Mouse (Mus musculus): ENCODE measurements at regions not wholly inside any gene's neighbourhood (a gene's known extent, or its start where the extent isn't known, plus 50 kb on each side); places are given as distances from the start of the nearest gene placed in this dataset.
"Not testable (repeated sequence)": the region's sequence is repeated elsewhere in the genome, so short reads cannot be mapped to it uniquely, and the experiment has no call there.

DNA sequence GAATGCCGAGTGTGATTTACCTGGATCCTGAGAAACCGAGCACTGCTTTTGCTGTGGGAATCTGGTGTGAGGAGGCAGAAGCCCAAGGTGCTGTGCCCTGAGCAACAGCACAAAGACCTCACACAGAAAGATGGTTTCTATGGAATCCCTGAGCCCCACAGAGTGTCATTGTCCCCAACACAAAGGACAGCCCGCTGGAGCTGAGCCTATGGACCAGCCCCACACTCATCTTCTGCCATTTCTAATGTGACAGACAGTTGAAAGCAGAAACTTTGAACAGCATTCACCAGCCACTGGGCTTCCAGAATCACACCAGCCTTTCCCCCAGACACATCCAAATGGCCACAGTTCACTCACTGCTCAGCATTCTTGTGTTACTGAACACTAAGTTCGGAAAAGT, 171.5 kb upstream of the A430005L14Rik start:
- Histone ChIP-seq H3K27me3 (no peaks in the 10 kb centered on the region), H3K27ac (no peak overlapping the region), H3K4me1 (no peaks in the 10 kb centered on the region), H3K9me3 (no peaks in the 10 kb centered on the region), H3K4me2 (no peak overlapping the region), H3K4me3 (no peak overlapping the region), H3K9ac (no peak overlapping the region), H3K36me3 (no peaks in the 10 kb centered on the region)
- WGBS = 84% methylated on average over 4 of the region's 4 CpGs
- ATAC-seq (ENCODE audit: borderline replicate concordance, extremely low read depth, low FRiP score, low TSS enrichment) = no peak

DNA sequence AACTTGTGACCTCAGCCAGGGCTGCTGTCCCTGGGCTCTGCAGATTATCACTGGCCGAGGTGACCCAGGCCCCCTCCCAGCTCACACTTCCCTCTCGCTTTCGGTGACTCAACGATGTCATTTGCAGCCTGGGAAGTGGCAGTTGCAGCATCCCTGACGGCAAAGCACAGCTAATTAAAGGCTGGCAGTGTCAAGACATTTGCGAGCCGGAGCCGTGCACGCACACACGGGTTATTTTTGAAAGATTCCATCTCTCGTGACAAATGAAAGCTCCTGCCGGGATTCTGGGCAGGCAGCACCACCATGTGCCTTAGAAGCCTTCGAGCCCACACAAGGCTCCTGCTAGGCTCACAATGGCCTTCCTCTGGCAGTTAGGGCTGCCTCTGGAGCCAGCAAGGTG, 164.7 kb upstream of the A430005L14Rik start:
- H3K27ac ChIP-seq = no peak overlapping the region
- H3K36me3 ChIP-seq = no peaks in the 10 kb centered on the region
- ATAC-seq (ENCODE audit: borderline replicate concordance, extremely low read depth, low FRiP score, low TSS enrichment) = no peak
- H3K9ac ChIP-seq = no peak overlapping the region
- H3K4me3 ChIP-seq = no peak overlapping the region
- WGBS = 47% methylated on average over 13 of the region's 13 CpGs
- no peak overlapping the region for H3K4me2 ChIP-seq
- no peaks in the 10 kb centered on the region for H3K27me3 ChIP-seq
- H3K9me3 ChIP-seq = no peaks in the 10 kb centered on the region
- H3K4me1 ChIP-seq = no peaks in the 10 kb centered on the region

DNA sequence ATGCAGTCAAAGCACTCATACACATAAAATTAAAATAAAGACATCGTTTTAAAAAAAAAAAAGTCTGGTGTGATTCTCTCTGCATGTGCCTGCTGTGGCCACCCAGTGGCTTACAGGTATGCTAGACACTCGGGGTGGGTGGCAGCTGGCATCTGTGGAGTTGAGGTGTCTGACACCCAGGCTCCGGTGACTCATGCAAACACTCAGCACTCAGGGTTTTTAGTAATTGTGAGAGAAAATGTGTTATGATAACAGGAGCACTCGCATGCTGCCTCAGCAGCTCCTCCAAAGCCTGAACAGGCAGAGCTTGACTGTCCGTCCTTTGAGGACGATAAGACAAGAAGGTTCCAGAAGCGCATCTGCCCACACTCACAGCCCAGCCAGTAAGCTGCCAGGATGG, 159.0 kb upstream of the A430005L14Rik start:
- Histone ChIP-seq H3K9ac (no peak overlapping the region), H3K4me1 (no peaks in the 10 kb centered on the region), H3K27ac (no peak overlapping the region), H3K36me3 (no peaks in the 10 kb centered on the region), H3K4me3 (no peak overlapping the region), H3K4me2 (no peak overlapping the region), H3K9me3 (no peaks in the 10 kb centered on the region), H3K27me3 (no peaks in the 10 kb centered on the region)
- 62% methylated on average over 7 of the region's 7 CpGs for WGBS
- ATAC-seq (ENCODE audit: borderline replicate concordance, extremely low read depth, low FRiP score, low TSS enrichment) = no peak

DNA sequence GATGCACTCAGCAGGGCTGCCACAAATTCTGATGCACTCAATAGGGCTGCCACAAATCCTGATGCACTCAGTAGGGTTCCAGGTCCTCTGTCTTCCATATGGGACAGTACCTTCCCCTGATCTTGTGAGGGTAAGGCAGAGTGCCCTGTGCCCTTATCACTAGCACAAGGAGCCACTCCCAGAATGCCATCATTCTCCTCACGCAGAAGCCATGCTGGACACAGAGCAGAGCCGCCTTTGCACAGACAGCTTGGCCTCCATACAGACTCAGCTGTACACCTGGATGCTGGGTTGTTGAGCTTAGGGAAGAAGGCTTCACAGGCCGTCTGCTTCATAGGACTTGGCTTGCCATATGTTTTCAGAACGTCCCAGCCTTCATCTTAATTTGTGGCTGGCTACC, 151.3 kb upstream of the A430005L14Rik start:
- Histone ChIP-seq H3K4me1 (no peaks in the 10 kb centered on the region), H3K9me3 (no peaks in the 10 kb centered on the region), H3K36me3 (no peaks in the 10 kb centered on the region), H3K27me3 (no peaks in the 10 kb centered on the region; the same call in 1 of the 2 replicates), H3K27ac (no peak overlapping the region), H3K9ac (no peak overlapping the region), H3K4me3 (no peak overlapping the region), H3K4me2 (0 out of 2 replicates have a peak overlapping the region, but pooled peaks have one; percentile 24)
- WGBS = 19% methylated on average over 4 of the region's 4 CpGs
- no peak for ATAC-seq (ENCODE audit: borderline replicate concordance, extremely low read depth, low FRiP score, low TSS enrichment)

DNA sequence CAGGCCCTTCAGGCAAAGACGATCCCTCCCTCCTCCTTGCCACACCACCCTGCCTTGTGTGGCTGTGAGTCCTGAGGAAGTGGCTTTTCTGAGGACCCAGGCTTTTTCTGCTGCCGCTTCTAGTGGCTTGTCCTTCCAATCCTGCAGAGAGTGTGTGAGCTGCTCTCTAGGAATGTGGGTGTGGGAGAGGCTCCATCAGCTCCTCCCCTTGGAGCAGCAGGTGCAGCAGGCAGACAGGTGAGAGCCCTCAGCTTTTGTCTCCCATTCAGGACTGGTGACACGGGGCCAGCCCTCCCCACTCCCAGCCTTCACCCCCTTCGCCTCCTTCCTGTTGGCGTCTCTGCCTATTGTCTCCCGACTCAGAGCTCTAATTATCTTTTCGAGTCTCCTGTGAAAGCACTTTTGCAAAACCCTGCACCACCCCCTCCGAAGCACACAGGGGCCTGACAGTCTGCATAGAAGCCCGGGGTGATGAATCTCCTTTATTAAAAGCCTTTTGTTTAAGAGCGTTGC, 150.8 kb upstream of the A430005L14Rik start:
- H3K4me3 ChIP-seq = no peak overlapping the region
- H3K27ac ChIP-seq = no peak overlapping the region
- H3K27me3 ChIP-seq = no peaks in the 10 kb centered on the region; the same call in 1 of the 2 replicates
- H3K9ac ChIP-seq = no peak overlapping the region
- H3K4me1 ChIP-seq = no peaks in the 10 kb centered on the region
- H3K4me2 ChIP-seq = 0 out of 2 replicates have a peak overlapping the region, but pooled peaks have one; percentile 24
- WGBS = 6% methylated on average over 10 of the region's 10 CpGs
- no peaks in the 10 kb centered on the region for H3K36me3 ChIP-seq
- ATAC-seq (ENCODE audit: borderline replicate concordance, extremely low read depth, low FRiP score, low TSS enrichment) = peak; percentile 63; the same call in 1 of the 2 replicates
- no peaks in the 10 kb centered on the region for H3K9me3 ChIP-seq

DNA sequence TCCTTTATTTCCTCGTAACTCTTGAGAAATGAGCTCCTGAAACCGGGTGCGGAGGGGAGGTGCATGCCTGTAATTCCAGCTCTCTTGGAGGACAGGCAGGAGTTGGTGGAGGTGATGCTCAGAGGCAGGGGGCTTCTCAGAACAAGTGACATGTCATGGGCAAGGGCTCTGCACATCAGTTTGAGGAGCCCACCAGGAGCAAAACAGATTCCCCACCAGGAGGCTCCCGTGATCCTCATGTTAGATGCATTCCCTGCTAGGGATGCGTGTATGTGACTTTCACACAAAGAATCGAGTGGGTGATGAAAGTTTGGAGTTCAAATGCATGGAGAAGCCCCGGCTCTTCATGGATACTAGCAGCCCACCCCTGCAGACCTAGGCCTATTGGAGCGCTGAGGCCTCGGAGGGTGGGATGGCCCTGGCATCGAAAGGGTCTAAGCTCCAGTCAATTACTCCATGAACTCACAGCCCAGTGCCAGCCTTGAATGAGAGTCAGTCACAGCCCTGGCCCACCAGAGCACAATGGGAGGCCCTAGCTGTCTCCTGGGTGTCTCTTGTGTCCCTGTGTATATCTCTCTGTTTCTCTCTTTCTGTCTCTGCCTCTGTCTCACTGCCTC, 150.1 kb upstream of the A430005L14Rik start:
- Histone ChIP-seq H3K4me1 (no peaks in the 10 kb centered on the region), H3K4me2 (0 out of 2 replicates have a peak overlapping the region, but pooled peaks have one; percentile 24)
- ATAC-seq (ENCODE audit: borderline replicate concordance, extremely low read depth, low FRiP score, low TSS enrichment) = no peak

DNA sequence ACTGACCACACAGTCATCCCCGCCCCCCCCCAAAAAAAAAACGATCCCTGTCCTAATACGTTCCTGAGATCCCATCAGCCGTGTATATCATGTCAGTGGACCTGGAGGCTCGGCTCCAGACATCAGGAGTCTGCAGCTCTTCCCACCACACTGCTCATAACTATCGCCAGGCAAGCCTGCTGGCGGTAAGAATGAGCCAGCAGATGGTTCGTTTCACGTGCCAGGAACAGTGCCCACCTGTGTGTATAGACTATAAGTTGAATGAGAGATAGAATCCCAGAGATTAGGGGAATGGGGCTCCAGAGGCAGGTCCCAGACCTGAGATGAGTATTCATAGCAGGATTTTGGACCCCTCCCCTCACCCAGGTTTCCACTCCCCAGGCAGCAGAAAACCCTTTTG, 144.2 kb upstream of the A430005L14Rik start:
- WGBS = 80% methylated on average over 9 of the region's 9 CpGs
- Histone ChIP-seq H3K4me3 (no peak overlapping the region), H3K9ac (no peak overlapping the region), H3K36me3 (no peaks in the 10 kb centered on the region), H3K27me3 (no peaks in the 10 kb centered on the region), H3K9me3 (no peaks in the 10 kb centered on the region), H3K4me1 (no peaks in the 10 kb centered on the region), H3K27ac (no peak overlapping the region), H3K4me2 (no peak overlapping the region)
- ATAC-seq (ENCODE audit: borderline replicate concordance, extremely low read depth, low FRiP score, low TSS enrichment) = no peak

More for the DNA sequence above, 150.1 kb upstream of the A430005L14Rik start:
- Histone ChIP-seq H3K4me3 (no peak overlapping the region), H3K36me3 (no peaks in the 10 kb centered on the region), H3K9me3 (no peaks in the 10 kb centered on the region), H3K27me3 (no peaks in the 10 kb centered on the region; the same call in 1 of the 2 replicates), H3K27ac (no peak overlapping the region), H3K9ac (no peak overlapping the region)
- 35% methylated on average over 10 of the region's 10 CpGs for WGBS

DNA sequence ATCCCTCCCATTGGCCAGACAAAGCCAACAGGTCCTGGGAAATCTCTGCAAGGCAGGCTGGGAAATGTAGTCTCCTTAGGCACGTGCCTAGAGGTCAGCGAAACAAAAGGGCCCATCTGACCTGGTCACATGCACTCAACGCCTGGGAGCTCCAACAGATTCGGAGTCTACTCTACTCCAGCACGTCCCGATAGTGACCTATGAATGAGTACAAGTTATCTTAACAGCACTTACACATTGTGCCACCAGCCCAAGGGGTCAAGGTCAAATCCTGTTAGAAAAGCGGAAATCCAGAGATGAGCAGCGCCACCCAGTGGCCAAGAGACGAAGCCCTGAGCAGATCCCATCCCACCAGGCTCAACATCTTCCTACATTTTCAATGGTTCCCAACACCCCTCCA, 129.1 kb upstream of the A430005L14Rik start:
- Histone ChIP-seq H3K9me3 (no peaks in the 10 kb centered on the region), H3K36me3 (no peaks in the 10 kb centered on the region), H3K4me1 (no peaks in the 10 kb centered on the region), H3K27me3 (no peaks in the 10 kb centered on the region), H3K27ac (no peak overlapping the region), H3K4me2 (no peak overlapping the region), H3K4me3 (no peak overlapping the region), H3K9ac (no peak overlapping the region)
- WGBS = 53% methylated on average over 9 of the region's 9 CpGs
- ATAC-seq (ENCODE audit: borderline replicate concordance, extremely low read depth, low FRiP score, low TSS enrichment) = no peak

DNA sequence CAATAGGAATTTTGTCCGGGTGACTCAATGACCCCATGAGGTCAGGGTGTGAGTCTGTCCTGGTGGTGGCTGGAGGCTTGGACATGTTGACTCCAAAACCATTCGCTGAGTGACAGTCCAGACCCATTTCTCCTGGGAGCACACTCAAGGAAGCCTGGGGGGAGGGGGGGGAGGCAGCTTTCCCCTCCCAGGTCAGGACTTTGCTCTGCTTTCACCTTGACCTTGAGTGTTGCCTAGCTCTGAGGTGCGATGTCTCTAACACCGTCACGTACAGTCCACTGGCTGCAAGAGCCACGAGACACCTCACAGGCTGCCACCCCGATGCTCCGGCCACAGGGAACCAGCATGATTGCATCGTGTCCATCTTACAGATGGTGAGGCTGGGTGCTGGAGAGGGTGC, 127.3 kb upstream of the A430005L14Rik start:
- Histone ChIP-seq H3K4me2 (no peak overlapping the region), H3K27ac (no peak overlapping the region), H3K9ac (no peak overlapping the region), H3K27me3 (no peaks in the 10 kb centered on the region), H3K9me3 (no peaks in the 10 kb centered on the region), H3K4me3 (no peak overlapping the region), H3K36me3 (no peaks in the 10 kb centered on the region), H3K4me1 (no peaks in the 10 kb centered on the region)
- WGBS = 89% methylated on average over 9 of the region's 9 CpGs
- no peak for ATAC-seq (ENCODE audit: borderline replicate concordance, extremely low read depth, low FRiP score, low TSS enrichment)

DNA sequence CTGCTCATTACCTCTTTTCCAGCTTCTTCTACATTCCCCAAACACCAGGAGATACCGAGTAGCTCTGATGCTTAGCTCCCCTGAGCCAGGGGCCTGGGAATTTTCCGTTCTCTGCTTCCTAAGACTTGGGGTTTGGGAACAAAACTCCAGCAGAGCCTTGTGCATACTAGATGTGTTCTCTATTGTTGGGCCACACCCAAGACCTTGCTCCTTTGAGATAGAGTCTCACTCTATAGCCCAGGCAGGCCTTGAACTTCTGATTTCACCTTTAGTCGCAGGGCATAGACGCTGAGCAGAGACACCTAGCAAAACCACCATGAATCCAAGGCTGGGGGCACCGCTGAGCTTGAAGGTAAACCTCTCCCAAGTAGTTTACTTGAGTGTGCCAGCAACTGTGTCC, 126.5 kb upstream of the A430005L14Rik start:
- Histone ChIP-seq H3K9ac (no peak overlapping the region), H3K9me3 (no peaks in the 10 kb centered on the region), H3K27me3 (no peaks in the 10 kb centered on the region), H3K36me3 (no peaks in the 10 kb centered on the region), H3K4me3 (no peak overlapping the region), H3K4me1 (no peaks in the 10 kb centered on the region), H3K27ac (no peak overlapping the region), H3K4me2 (no peak overlapping the region)
- no peak for ATAC-seq (ENCODE audit: borderline replicate concordance, extremely low read depth, low FRiP score, low TSS enrichment)
- 88% methylated on average over 5 of the region's 5 CpGs for WGBS

DNA sequence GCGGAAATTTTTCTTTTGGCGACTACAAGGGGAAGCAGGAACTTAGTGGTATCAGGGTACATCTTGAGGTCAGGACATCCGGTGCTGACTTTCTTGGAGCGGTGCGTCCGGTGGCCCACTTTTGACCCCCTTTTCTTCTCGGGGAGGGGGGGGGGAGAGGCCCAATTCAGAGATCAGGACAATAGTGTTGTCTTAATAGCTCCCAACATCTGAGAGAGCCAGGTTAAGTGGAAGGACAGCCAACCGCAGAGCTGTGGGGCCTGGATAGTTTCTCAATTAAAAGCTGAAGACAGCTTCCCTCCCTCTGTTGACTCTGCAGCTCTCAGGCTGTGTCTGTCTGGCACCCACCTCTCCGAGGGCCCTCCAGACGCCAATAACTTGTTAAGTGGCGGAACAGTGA, 125.8 kb upstream of the A430005L14Rik start:
- H3K9ac ChIP-seq; H3K9me3 ChIP-seq; H3K27ac ChIP-seq; H3K36me3 ChIP-seq; ATAC-seq (ENCODE audit: borderline replicate concordance, extremely low read depth, low FRiP score, low TSS enrichment); H3K27me3 ChIP-seq; H3K4me1 ChIP-seq; H3K4me2 ChIP-seq; H3K4me3 ChIP-seq: not testable (repeated sequence)
- 79% methylated on average over 11 of the region's 11 CpGs for WGBS

DNA sequence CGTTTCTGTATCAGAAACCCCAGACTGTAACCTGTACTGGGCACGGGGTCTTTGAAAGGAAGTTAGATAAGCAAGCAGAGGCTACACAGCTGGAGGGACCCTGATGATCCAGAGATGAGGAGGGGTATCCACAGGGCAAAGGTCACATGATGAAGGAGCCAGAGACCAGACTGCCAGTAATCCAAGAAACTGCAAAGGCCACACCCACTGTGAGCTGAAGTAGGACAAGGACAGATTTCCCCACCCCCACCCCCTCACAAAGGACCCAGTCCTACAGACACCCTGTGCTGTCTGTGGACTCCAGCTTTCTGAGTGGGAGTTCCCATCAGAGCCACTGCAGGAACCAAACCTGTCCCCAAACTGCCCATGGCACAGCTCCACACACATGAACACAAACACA, 124.9 kb upstream of the A430005L14Rik start:
- H3K4me3 ChIP-seq = no peak overlapping the region
- WGBS = 44% methylated on average over 2 of the region's 2 CpGs
- H3K27ac ChIP-seq = no peak overlapping the region
- H3K4me1 ChIP-seq = no peaks in the 10 kb centered on the region
- no peaks in the 10 kb centered on the region for H3K36me3 ChIP-seq
- no peaks in the 10 kb centered on the region for H3K9me3 ChIP-seq
- H3K27me3 ChIP-seq = no peaks in the 10 kb centered on the region
- H3K9ac ChIP-seq = no peak overlapping the region
- peak; percentile 23; the same call in 1 of the 2 replicates for ATAC-seq (ENCODE audit: borderline replicate concordance, extremely low read depth, low FRiP score, low TSS enrichment)
- H3K4me2 ChIP-seq = no peak overlapping the region
